Mouse (Mus musculus) E14TG2a.4 (cell line): ENCODE data around the gene Tab1.

Experiments
- CTCF ChIP-seq: conservative IDR thresholded peaks from 2 replicates; pipeline ENCODE4 v1.5.1; 2014; ENCODE audit warnings: low read length
- POU5F1 ChIP-seq: IDR thresholded peaks from 2 replicates; pipeline ENCODE4 v1.6.1; 2014; ENCODE audit warnings: low read length, borderline replicate concordance

GRCm38 (mm10) chr15:80171286-80171685 is 38.4 kb downstream of the Tab1 start:
- no peak for TF ChIP-seq CTCF
- no peak for TF ChIP-seq POU5F1
